Mouse (Mus musculus) brain, embryonic 14.5 days (tissue): ENCODE measurements at regions not wholly inside any gene's neighbourhood (a gene's known extent, or its start where the extent isn't known, plus 50 kb on each side); places are given as distances from the start of the nearest gene placed in this dataset.

Experiments
- CTCF ChIP-seq: fragments of 200-500 bp; IDR thresholded peaks from 2 replicates; pipeline ENCODE4 v1.5.1; 2012; ENCODE audit warnings: inconsistent platforms, mild to moderate bottlenecking, moderate library complexity, borderline replicate concordance; ENCODE audit not compliant: insufficient read depth, insufficient read length; ENCODE audit errors: extremely low read depth
- POLR2A ChIP-seq: fragments of 200-500 bp; IDR thresholded peaks from 2 replicates; pipeline ENCODE4 v1.6.1; 2012; ENCODE audit warnings: mild to moderate bottlenecking, inconsistent platforms, borderline replicate concordance; ENCODE audit not compliant: poor library complexity, insufficient read depth, insufficient read length, severe bottlenecking; ENCODE audit errors: extremely low read depth

DNA sequence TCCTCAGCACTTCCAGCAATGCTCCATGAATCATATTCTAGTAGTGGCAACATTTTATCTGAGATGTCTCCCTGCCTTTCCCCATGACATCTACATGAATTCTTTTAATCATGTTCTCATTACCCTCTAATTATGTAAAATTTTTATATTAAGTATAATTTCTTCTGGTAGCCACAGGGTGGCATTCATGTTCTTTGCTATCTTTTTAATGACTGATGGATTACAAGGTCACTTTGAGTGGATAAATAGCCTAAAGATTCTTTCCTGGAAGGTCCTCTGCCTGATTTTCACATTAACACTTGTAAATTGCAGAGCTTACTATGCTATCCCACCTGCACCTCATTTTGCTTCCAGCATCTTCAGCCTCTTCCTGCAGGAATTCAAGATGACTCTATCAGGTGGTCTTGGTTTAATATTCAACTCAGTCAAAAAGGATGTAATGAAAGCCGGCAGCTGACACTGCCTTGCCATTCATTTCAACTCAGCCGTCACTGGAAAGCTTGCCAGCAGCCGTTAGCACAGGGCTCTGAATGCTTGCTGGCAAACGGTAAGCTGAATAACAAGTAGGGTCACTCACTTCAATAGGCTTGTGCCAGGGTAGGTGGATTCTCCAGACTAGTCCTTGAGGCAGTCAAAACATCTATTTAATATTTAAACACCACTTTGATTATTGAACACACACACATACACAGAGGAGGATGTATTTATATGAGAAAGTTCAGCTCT lies 97.0 kb upstream of the Fshr start:
- TF ChIP-seq CTCF (no peak), POLR2A (no peak)
